Mouse (Mus musculus): Measurements from ENCODE around the gene Ppm1h.

Gene Ppm1h

GRCm38 (mm10) chr10:122768893-122769341, 90.4 kb downstream of the Ppm1h start:
- no peak for DNase-seq (ENCODE audit: low spot score)

DNA sequence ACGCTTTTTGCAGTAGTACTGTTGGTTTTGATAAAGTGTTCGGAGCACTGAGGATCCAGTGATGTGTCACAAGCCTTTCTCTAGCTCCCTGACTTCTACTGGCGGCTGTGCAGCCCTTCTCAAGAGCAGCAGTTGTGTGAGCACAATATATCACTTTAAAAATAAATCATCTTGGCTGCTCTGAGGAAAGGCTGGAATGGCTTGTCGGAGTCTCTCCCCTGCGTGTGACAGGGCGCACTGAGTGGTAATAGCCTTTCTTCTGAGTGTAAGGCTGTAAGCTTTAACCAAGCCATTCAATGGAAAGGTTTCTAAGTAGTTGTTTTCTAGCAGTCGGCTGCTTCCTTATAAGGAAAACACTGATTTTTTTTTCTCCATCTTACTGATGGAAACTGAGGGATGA, 91.8 kb downstream of the Ppm1h start:
- no peak for DNase-seq (ENCODE audit: low spot score)

DNA sequence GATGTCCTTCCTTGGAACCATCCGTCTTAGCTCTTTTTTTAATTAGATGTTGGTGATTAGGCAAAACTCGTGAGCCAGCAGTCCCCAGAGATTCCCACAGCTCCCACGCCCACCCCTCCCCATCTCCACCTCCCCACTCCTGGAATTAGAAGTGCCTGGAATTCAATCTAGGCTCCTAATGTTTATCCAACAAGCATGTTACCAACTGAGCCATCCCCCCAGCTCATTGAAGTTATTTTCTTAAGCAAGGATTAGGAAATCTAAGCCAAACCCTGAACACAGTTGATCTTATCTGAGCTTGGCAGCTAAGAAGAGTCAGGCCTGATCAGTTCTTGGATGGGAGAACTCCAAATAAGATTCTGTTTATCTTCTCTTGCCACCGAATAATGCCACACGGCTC, 92.4 kb downstream of the Ppm1h start:
- DNase-seq (ENCODE audit: low spot score): no peak

- no peak for DNase-seq (ENCODE audit: low spot score)
Observed at GRCm38 (mm10) chr10:122774169-122774568, 95.6 kb downstream of the Ppm1h start.

GRCm38 (mm10) chr10:122777436-122777835, 98.9 kb downstream of the Ppm1h start:
- DNase-seq (ENCODE audit: low spot score): no peak

DNA sequence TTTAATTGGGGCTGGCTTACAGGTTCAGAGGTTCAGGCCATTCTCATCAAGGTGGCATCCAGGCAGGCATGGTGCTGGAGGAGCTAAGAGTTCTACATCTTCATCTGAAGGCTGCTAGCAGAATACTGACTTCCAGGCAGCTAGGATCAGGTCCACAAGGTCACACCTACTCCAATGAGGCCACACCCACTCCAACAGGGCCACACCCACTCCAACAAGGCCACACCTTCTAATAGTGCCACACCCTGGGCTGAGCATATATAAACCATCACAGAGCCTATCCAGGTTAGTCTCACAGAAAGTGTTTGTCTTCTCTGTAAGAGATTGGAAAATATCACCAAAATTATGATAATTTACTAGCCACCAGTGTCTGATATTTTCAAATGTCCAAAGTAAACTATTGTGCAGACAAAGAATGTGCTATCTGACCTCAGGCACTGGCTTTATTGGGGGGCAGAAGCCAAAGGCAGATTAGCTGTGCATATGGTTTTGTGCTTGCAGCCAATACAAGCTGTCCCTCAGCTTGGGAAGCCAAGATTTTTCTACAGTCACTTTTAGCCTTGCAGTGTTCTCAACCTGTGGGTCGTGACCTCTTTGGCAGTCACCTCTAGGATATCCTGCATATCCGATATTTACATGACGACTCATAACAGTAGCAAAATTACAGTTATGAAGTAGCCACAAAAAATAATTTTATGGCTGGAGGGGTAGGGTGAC, 99.5 kb downstream of the Ppm1h start:
- no peak for DNase-seq (ENCODE audit: low spot score)

- no peak for DNase-seq (ENCODE audit: low spot score)
Observed at GRCm38 (mm10) chr10:122779351-122779750, 100.8 kb downstream of the Ppm1h start.

GRCm38 (mm10) chr10:122782755-122783154, 104.2 kb downstream of the Ppm1h start:
- no peak for DNase-seq (ENCODE audit: low spot score)

GRCm38 (mm10) chr10:122789648-122790170, 111.1 kb downstream of the Ppm1h start:
- DNase-seq (ENCODE audit: low spot score): no peak

DNA sequence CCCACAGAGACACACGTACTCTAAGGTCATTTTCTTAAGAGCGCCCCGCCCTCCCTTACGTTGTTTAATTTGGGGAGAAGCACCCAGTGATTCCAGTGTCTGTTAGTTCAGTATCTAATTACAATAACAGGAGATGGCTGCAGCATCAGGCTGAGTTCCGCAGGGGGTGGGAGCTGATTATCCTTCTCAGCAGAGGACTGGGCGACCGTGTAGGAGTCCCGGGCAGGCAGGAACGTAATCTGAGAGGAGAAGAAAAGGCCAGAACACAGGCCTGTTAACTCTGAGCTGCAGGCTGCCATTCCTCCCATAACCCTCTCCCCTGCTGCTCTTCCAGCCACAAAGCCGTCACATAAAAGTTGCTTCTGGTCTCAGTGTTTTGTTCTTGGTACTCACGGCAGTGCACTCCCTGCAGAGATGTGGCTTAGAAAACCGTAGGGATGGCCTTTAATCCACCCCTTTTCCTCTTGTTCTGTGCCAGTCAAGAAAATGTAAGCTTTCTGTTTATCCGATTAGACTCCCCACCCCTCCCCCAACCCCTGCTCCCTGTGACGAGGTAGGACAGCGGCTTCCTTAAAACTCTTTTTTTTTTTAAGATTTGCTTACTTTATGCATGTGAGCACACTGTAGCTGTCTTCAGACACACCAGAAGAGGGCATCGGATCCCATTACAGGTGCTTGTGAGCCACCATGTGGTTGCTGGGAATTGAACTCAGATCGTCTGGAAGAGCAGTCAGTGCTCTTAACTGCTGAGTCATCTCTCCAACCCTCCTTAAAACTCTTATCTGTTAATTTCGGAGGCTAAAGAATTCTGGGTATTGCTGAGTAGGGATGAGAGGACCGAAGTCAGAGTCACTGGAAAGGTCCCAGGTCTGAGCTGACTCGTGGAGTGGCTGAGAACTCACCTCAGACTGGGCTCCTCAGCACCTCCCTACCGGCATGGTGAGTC, 113.7 kb downstream of the Ppm1h start:
- no peak for DNase-seq (ENCODE audit: low spot score)

- DNase-seq (ENCODE audit: low spot score): no peak
Observed at GRCm38 (mm10) chr10:122793193-122793592, 114.6 kb downstream of the Ppm1h start.

- DNase-seq (ENCODE audit: low spot score): peak; percentile 77
Observed at GRCm38 (mm10) chr10:122794187-122794850, 115.8 kb downstream of the Ppm1h start.

GRCm38 (mm10) chr10:122797955-122798354, 119.4 kb downstream of the Ppm1h start:
- no peak for DNase-seq (ENCODE audit: low spot score)

- DNase-seq (ENCODE audit: low spot score): peak; percentile 37
Observed at GRCm38 (mm10) chr10:122800003-122800731, 121.6 kb downstream of the Ppm1h start.

- DNase-seq (ENCODE audit: low spot score): no peak
Observed at GRCm38 (mm10) chr10:122800732-122801110, 122.2 kb downstream of the Ppm1h start.

DNA sequence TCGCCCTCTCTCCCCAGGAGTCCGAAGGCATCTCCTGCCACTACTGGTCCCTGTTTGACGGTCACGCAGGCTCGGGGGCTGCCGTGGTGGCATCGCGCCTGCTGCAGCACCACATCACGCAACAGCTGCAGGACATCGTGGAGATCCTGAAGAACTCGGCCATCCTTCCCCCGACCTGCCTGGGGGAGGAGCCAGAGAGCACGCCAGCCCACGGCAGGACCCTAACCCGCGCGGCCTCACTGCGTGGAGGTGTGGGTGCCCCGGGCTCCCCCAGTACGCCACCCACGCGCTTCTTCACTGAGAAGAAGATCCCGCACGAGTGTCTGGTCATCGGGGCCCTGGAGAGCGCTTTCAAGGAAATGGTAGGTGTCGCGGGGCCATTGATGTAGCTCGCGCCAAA, 123.7 kb downstream of the Ppm1h start:
- no peak for DNase-seq (ENCODE audit: low spot score)

DNA sequence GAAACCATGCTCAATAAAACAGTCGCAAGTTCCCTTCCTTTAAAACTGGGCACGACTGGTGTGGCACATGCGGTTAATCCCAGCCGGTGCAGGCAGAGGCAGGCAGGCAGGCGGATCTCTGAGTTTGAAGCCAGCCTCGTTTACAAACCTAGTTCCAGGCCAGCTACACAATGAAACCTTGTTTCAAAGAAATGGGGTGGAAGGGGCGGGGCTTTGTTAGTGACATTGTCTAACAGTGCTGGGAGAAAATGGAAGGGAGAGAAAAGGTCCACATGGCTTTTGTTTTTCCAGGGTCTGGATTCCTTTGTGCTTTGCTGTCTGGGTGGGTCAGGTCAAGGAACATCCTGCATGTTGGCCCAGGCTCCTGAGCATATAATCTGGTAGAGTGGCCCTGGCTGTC, 124.3 kb downstream of the Ppm1h start:
- no peak for DNase-seq (ENCODE audit: low spot score)

- DNase-seq (ENCODE audit: low spot score): peak; percentile 52
Observed at GRCm38 (mm10) chr10:122803906-122804305, 125.3 kb downstream of the Ppm1h start.

DNA sequence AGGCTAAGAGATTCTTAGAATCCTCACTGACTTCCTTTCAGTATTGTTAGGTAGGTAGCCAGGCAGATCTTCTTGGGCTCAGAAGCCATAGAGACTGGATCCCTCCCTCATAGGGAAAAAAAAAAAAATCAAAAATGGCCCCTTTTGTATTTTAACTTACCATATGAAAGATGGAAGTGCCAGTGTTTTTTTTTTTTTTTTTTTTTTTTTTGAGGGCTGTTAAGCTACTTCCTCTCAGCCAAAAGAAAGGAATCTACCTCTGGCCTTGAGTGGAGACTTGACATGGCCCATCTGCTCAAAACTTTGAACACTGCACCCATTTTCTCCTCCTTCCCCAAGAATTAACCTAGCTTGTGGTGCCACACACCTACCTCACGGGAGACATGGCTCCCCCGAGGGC, 127.3 kb downstream of the Ppm1h start:
- DNase-seq (ENCODE audit: low spot score): no peak

DNA sequence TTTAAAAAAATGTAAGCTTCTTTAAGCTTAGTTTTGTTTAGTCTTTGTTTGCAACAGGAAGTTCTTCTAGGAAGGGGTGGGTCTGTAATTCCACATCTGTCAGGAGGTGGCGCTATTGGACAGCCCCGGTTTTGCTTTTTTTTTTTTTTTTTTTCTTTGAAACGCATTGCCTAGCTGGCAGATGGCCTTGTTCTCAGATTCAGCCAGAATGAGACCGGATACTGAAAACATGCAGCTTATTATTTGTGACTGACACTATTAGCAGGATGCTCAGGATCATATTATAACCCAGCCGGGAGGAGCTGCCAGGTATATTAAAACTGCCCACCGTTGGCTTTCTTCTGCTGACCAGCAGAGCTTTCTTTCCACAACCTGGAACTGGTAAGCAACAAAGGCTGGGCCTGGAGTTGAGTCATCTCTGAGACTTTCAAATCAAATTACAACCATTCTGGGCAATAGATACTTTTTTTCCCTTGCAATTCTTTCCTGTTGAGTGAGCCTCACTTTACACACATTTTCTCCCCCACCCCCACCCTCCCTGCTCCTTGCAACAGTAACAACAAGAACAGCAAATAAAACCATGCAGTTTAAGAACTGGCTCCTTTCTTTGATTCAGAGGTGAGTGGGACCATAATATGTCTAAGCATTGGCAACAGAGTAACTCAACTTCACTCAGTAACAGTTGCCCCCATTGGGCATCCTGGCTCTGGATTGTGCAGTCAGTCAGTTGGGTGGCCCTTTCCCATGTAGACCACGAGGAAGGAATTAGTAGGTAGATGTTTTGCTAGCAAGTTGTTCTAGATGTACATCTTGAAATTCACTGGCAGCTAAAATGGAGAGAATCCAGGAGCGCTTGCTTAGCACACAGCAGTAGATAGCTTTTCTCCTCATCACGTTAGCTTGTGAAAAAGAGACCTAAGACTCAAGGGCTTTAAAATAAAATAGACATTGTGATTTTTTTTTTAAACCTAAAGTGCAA, 128.9 kb downstream of the Ppm1h start:
- peak; percentile 36 for DNase-seq (ENCODE audit: low spot score)

All from spleen, adult 12 weeks (tissue).